Mouse (Mus musculus): ENCODE data around the gene Mrvi1.

GRCm38 (mm10) chr7:110906566-110906965 is 75.7 kb downstream of the Mrvi1 start:
- no peak for TF ChIP-seq POLR2A (IDR thresholded peaks at IDR 0.05; ENCODE audit: borderline replicate concordance, extremely low read depth, insufficient read depth, insufficient read length, poor library complexity, severe bottlenecking)
- TF ChIP-seq CTCF (IDR thresholded peaks at IDR 0.05; ENCODE audit: borderline replicate concordance, extremely low read depth, insufficient read depth, insufficient read length) = no peak

Measured in brain, embryonic 14.5 days (tissue).